Mouse (Mus musculus): ENCODE results near the gene Samd1.
A peak's percentile ranks its signal among the peaks of the same experiment; 100 is the strongest.
"Not testable (repeated sequence)": the region's sequence is repeated elsewhere in the genome, so short reads cannot be mapped to it uniquely, and the experiment has no call there.

Gene Samd1

DNA sequence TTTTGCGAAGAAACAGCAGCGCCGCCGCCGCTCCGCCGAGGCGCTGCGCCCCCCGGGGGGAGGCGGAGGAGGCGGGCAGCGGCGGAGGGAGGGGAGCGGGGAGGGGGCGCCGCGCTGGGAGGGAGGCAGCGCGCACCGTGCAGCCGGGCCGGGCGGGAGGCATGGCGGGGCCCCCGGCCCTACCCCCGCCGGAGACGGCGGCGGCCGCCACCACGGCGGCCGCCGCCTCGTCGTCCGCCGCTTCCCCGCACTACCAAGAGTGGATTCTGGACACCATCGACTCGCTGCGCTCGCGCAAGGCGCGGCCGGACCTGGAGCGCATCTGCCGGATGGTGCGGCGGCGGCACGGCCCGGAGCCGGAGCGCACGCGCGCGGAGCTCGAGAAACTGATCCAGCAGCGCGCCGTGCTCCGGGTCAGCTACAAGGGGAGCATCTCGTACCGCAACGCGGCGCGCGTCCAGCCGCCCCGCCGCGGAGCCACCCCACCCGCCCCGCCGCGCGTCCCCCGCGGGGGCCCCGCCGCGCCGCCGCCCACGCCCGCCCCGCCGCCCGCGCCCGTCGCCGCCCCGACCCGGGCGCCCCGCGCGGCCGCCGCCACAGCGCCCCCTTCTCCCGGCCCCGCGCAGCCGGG lies at the start of gene Samd1:
Gene Samd1 (plus strand): TSS at position 162 of the 631 bp plus-strand sequence.
- DNase-seq: peak; percentile 44

DNA sequence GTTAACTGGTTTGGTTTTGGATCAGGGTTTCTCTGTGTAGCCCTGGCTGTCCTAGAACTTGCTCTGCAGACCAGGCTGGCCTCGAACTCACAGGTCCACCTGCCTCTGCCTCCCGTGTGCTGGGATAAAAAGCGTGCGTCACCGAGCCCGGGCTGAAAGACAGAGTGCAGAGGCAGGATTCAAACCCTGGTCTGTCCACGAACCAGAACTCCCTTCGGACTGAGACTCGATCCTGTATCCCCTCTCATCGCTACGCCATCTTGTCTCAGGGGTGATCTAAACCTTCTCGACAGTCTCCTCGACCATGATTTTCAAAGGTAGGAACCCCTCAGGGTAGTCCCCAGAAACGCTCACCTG lies 42.7 kb upstream of the Samd1 start:
- no peak for DNase-seq

- DNase-seq: peak; percentile 100
Observed at GRCm38 (mm10) chr8:83955106-83955957, 42.1 kb upstream of the Samd1 start, which contains the start of the genes Gm10644 and Asf1b. Gene Gm10644 (minus strand): TSS chr8:83955205. Gene Asf1b (plus strand): TSS chr8:83955507.

DNA sequence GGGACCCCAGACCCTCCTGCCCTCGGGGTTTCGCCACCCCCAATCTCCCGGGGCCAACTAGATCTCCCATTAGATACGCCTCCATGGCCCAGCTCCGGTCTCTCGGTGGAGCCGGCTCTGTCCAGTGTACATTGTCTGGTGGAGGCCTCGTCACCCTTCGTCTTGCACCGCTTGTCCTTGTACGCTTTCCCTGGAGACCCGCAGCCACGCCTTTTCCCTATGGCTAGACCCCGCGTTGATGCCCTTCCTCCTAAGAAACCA lies 41.6 kb upstream of the Samd1 start:
- DNase-seq: no peak

DNA sequence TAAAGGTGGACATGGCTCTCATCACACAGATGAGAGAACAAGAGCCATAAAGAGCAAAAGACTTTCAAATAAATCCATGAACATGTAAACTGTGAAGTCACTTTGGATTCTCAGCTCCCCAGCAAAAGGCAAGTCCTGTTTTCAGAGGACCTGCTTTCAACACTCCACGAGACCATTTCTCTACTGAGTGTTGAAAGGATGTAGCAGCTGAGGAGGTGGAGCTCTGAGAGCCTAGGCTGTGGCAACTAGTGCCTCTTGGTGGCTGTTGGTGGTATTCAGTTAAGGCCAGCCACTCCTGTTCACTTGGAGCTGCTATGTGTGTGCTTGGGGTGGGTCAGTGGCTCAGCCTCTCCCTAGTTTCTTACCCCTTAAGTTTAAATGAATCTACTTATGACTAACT lies 40.7 kb upstream of the Samd1 start:
- peak; percentile 29 for DNase-seq

DNA sequence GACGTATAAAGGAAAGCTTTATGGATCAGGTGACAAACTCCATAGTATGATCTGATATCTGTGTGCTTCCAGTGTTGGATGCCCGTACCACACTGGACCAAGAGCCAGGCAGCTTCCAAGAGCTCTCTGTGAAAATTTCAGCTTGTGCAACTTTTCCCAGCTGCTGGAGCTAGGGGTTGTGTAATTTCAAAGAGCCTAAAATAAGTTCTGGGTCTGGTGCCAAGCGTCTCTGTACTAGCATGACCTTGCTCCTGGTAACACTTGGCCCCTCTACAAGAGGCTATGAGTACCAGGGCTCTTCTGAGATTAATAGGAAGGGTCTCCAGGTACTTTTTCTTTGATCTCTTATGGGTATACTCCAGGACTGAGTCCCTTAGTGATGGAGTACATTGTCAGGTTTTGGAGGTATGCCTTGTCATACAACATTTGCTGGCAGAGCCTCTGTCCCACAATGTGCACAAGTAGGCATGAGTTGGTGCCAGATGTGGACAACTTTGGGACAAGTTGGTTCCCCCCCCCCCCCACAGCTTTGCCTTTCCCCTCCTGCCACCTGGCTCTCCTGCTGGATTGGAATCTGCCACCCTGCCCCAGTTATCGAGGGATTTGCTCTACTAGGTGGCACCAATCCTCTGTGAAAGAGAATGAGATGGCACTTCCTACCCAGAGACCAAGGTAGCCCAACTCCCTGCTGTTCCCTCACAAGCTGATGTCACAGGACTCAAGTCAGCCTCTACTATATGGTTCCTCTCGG lies 33.3 kb upstream of the Samd1 start:
- peak; percentile 91 for DNase-seq

DNA sequence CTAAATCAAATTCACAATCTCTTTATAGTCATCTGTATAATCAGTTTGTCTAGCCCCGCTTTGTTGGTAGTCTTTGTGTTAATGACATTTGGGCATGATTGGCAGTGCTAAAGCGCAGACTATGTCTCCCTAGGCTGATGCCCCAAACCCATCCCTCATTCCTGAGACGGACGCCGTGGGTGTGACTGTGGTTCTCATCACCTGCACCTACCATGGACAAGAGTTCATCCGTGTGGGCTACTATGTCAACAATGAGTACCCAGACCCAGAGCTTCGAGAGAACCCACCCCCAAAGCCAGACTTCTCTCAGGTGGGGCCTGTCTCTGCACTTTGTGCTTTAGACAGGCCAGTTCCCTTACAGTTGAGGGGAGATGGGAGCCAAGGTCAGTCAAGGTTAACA lies 29.8 kb upstream of the Samd1 start:
- DNase-seq: no peak

DNA sequence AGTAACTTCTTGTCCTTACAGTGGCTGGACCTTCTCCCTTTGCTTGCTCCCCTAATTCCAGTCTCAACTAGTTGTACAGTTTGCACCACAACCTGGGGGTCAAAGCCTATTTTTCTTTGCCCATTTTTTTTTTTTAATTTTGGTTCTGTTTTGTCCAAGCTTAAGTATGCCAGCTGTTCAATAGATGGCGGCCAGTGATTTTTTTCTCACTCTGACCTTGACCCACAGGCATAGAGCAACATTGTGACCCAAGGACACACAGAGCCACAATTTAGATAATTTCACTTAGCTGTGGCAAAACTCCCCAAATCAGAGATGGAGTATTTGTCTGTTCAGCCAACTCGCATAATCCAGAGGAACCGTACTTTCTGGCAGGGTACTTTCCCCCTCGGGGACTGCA lies 26.4 kb upstream of the Samd1 start:
- DNase-seq: no peak

DNA sequence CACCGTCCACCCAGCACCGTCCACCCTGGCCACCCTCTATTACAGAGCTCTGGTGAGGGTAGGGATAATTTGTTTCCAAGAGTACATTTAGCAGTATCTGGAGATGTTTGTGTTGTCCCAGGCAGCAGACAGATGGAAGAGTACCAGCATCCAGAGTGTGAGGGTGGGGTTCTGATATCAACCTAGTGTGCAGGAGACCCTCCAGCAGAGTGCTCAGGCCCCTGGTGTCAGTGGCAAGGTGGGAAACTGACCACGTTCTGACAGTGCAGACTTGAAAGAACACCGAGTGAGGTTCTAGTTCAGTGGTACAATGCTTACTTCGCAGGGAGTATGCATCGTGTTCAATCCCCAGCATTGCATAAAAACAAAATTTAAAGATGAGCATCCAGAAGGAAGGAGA lies 25.8 kb upstream of the Samd1 start:
- no peak for DNase-seq

DNA sequence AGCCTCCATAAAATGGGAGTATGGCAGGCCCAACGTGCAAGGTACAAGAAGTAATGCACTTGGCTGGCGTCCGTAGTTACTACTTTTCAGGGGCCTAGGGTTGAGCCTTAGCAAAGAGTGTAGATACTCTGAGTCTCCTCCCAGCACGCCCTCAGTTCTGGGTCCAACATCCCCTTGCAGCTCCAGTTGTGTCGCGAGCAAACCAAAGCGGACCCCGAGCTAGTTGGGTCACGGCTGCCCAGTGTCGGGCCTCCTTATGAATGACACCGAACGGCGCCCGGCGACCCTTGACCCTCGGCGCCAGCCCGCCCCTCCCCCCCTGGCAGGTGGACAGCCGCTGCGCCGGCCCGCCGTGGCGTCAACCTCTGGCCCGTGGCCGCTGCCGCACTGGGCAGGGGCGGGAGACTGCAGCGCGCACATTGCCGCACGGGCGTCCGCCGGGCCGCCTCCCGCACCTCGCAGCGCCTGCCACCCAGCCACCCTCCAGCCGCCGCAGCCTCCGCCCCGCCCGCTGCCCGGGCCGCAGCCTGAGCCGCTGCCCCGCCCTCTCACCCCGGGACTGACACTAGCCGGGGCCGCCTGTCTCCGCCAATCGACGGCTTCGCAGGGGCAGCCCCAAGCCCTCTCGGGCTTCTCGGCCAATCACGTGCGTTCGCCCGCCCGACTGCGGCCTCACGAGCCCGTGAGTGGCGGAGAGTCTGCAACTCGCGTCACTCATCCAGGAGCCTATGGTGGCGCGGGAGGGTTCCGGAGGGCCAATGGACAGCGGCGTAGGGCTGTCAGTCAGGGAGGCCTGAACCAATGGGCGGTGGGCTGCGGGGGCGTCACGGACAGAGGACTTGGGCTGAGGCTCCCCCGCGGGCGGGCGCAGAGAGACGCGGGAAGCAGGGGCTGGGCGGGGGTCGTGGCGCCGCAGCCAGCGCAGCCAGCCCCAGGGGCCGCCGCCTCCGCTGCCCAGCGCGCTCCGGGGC lies 25.0 kb upstream of the Samd1 start, which contains the start of gene Prkaca:
Gene Prkaca (plus strand): TSS at position 844 of the 971 bp plus-strand sequence.
- peak; percentile 99 for DNase-seq

GRCm38 (mm10) chr8:83973161-83974031 lies 24.1 kb upstream of the Samd1 start:
- DNase-seq: peak; percentile 21

DNA sequence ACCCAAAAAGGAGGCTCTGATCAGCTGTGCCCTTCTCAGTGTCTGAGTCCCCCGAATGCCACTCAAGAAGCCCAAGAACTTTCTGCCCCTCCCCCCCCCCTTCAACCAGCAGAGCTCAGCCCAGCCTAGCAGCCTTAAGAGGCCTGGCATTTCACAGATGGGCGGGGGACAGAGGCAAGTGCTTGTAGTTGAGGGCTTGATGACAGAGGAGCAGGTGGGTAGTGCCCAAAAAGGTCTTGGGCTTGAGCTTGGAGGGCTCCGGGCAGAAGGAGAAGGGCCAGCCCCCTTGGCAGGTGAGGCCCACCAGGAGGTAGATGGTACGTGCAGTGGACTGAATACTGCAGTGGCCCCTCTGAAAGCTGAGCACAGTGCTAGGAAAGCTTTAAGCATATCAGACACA lies 23.0 kb upstream of the Samd1 start:
- DNase-seq: peak; percentile 66

GRCm38 (mm10) chr8:83976101-83976630 lies 21.3 kb upstream of the Samd1 start:
- DNase-seq: peak; percentile 71

GRCm38 (mm10) chr8:83976779-83977350 lies 20.6 kb upstream of the Samd1 start:
- DNase-seq: no peak

- peak; percentile 50 for DNase-seq
Observed at GRCm38 (mm10) chr8:83977646-83978045, 19.8 kb upstream of the Samd1 start.

DNA sequence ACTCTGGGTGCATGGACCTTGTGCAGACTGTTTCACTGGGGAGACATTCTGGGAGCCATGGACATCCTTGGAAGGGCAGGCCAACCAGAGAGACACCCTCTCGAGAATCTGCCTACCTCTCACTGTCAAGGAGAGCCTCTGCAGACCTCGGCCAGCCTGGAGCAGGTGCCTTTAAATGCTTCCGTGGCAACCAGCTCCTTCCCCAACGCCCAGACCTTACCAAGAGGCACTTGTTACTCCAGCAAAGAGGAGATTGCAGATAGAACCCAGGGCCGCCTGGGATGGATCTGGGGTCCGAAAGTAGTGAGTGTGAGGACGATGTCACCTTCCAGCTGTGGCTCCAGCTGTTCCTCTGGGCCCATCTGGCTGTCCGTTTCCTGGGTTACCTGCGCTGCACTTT lies 19.3 kb upstream of the Samd1 start:
- DNase-seq: no peak

GRCm38 (mm10) chr8:83980250-83980649 lies 17.2 kb upstream of the Samd1 start:
- no peak for DNase-seq

- no peak for DNase-seq
Observed at GRCm38 (mm10) chr8:83980845-83981244, 16.6 kb upstream of the Samd1 start.

DNA sequence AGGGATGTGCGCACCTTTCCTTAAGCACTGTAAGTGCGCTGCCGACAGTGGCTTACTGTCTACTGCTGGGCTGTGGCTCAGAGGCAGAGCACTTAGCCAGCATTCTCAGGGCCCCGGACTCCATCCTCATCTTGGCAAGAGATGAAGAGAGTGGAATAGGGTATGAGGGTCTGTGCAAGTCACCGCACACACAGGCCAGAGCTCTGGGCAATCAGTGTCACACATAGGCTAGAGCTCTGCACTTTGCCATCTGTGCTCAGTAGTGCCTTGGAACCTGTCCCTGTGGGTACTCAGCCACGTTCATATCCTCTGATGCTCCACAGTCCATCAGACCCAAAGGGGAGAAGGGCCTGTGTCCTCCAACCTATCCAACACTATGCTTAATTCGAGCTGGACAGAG lies 15.9 kb upstream of the Samd1 start:
- DNase-seq: no peak

DNA sequence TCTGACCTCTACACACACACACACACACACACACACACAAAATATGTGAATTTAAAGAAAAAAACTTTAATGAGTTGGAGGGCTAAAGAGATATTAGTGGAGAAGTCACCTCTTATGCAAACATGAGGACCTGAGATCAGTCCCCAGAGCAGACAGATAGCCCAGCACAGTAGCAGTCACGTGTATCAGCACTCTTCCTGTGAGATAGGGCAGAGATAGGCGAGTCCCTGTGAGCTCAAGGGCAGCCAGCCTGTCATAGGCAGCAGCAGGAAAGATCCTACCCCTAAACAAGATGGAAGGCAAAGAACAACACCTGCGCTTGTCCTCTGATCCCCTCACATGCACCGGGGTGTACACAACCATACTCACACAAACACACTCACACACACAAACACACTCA lies 15.0 kb upstream of the Samd1 start:
- DNase-seq: no peak

GRCm38 (mm10) chr8:83983222-83983621 lies 14.2 kb upstream of the Samd1 start:
- DNase-seq: not testable (repeated sequence)
